Mouse (Mus musculus): Measurements from ENCODE around the gene Ifi27l2a. TPM values are rescaled to one million over a fixed set of nuclear protein-coding genes. Genes with fewer than 3 reads are reported as not detected.

Gene Ifi27l2a
- total and polyA plus RNA-seq, 3 experiments: 1.2 to 9.6 TPM; not detected in 1

DNA sequence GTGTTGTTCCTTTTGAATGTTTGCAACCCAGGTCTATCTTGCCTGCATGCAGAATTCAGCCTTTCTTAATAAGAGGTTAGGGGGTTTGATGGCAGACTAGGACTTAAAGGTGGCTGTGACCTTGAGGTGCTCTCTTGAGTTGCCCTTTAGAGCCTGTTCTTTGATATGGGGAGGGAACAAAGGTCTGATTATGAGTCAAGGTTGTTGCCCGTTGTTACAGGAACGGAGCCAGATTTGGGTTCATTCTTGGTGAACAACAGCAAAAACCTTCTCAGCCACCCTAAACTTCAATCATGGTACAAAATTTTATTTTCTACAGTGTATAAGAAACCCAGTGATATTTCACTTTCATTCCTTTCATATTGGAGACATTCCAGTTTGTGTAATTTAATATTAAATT, 10.1 kb downstream of the Ifi27l2a start:
- H3K4me3 ChIP-seq (ENCODE audit: low read depth, low read length): no peak overlapping the region
- TF ChIP-seq GATA2 (IDR thresholded peaks at IDR 0.05; ENCODE audit: borderline replicate concordance, low read depth, low read length) (no peak), GATA1 (IDR thresholded peaks at IDR 0.05; ENCODE audit: borderline replicate concordance, low read length) (no peak), CTCF (IDR thresholded peaks at IDR 0.05; ENCODE audit: low read depth, low read length) (no peak), TAL1 (conservative IDR thresholded peaks at IDR 0.05; ENCODE audit: low read depth, low read length) (no peak), POLR2AphosphoS5 (IDR thresholded peaks at IDR 0.05; ENCODE audit: insufficient replicate concordance, low read depth, low read length) (no peak)
- H3K36me3 ChIP-seq (replicated peaks): peaks cover 33% of the 10 kb centered on the region
- H3K4me1 ChIP-seq (ENCODE audit: insufficient read depth, low read depth, low read length): peaks cover 45% of the 10 kb centered on the region
- H3K9me3 ChIP-seq (replicated peaks): no peaks in the 10 kb centered on the region
- ATAC-seq (ENCODE audit: extremely low read depth, insufficient number of reproducible peaks, low FRiP score, poor library complexity, severe bottlenecking): no peak
- H3K27me3 ChIP-seq (ENCODE audit: insufficient read depth, low read length): no peaks in the 10 kb centered on the region
- DNase-seq (ENCODE audit: low spot score): no peak

- peaks cover 36% of the 10 kb centered on the region for H3K4me1 ChIP-seq (ENCODE audit: insufficient read depth, low read depth, low read length)
- no peak overlapping the region for H3K4me3 ChIP-seq (ENCODE audit: low read depth, low read length)
- ATAC-seq (ENCODE audit: extremely low read depth, insufficient number of reproducible peaks, low FRiP score, poor library complexity, severe bottlenecking): no peak
- no peak for DNase-seq (ENCODE audit: low spot score)
- H3K27me3 ChIP-seq (ENCODE audit: insufficient read depth, low read length): no peaks in the 10 kb centered on the region
- no peak for TF ChIP-seq POLR2AphosphoS5 (IDR thresholded peaks at IDR 0.05; ENCODE audit: insufficient replicate concordance, low read depth, low read length)
- TF ChIP-seq TAL1 (conservative IDR thresholded peaks at IDR 0.05; ENCODE audit: low read depth, low read length): no peak
- no peak for TF ChIP-seq GATA2 (IDR thresholded peaks at IDR 0.05; ENCODE audit: borderline replicate concordance, low read depth, low read length)
- no peak for TF ChIP-seq GATA1 (IDR thresholded peaks at IDR 0.05; ENCODE audit: borderline replicate concordance, low read length)
- no peak for TF ChIP-seq CTCF (IDR thresholded peaks at IDR 0.05; ENCODE audit: low read depth, low read length)
- peaks cover 22% of the 10 kb centered on the region for H3K36me3 ChIP-seq (replicated peaks)
- peaks cover 2% of the 10 kb centered on the region for H3K9me3 ChIP-seq (replicated peaks)
Measured at GRCm38 (mm10) chr12:103426710-103427109, 16.8 kb downstream of the Ifi27l2a start.

- ATAC-seq (ENCODE audit: extremely low read depth, insufficient number of reproducible peaks, low FRiP score, poor library complexity, severe bottlenecking) (peak; percentile 99), DNase-seq (ENCODE audit: low spot score) (peak; percentile 98)
- Histone ChIP-seq H3K9me3 (replicated peaks) (peaks cover 2% of the 10 kb centered on the region), H3K4me3 (ENCODE audit: low read depth, low read length) (peak within 1 kb of the TSS; percentile 88), H3K36me3 (replicated peaks) (peaks cover 27% of the 10 kb centered on the region), H3K27me3 (ENCODE audit: insufficient read depth, low read length) (no peaks in the 10 kb centered on the region), H3K4me1 (ENCODE audit: insufficient read depth, low read depth, low read length) (peaks cover 41% of the 10 kb centered on the region)
- TF ChIP-seq GATA1 (IDR thresholded peaks at IDR 0.05; ENCODE audit: borderline replicate concordance, low read length): no peak
- no peak for TF ChIP-seq CTCF (IDR thresholded peaks at IDR 0.05; ENCODE audit: low read depth, low read length)
- no peak for TF ChIP-seq GATA2 (IDR thresholded peaks at IDR 0.05; ENCODE audit: borderline replicate concordance, low read depth, low read length)
- TF ChIP-seq POLR2AphosphoS5 (IDR thresholded peaks at IDR 0.05; ENCODE audit: insufficient replicate concordance, low read depth, low read length): no peak
- no peak for TF ChIP-seq TAL1 (conservative IDR thresholded peaks at IDR 0.05; ENCODE audit: low read depth, low read length)
Measured at GRCm38 (mm10) chr12:103425729-103426470, 17.6 kb downstream of the Ifi27l2a start, which contains the start of gene Ddx24. Gene Ddx24 (minus strand): TSS chr12:103425830.

GRCm38 (mm10) chr12:103425016-103425728, 18.3 kb downstream of the Ifi27l2a start:
- peaks cover 39% of the 10 kb centered on the region for H3K4me1 ChIP-seq (ENCODE audit: insufficient read depth, low read depth, low read length)
- H3K36me3 ChIP-seq (replicated peaks): peaks cover 30% of the 10 kb centered on the region
- H3K27me3 ChIP-seq (ENCODE audit: insufficient read depth, low read length): no peaks in the 10 kb centered on the region
- H3K9me3 ChIP-seq (replicated peaks): peaks cover 2% of the 10 kb centered on the region
- H3K4me3 ChIP-seq (ENCODE audit: low read depth, low read length): peak overlapping the region; percentile 88
- TF ChIP-seq GATA2 (IDR thresholded peaks at IDR 0.05; ENCODE audit: borderline replicate concordance, low read depth, low read length): no peak
- TF ChIP-seq CTCF (IDR thresholded peaks at IDR 0.05; ENCODE audit: low read depth, low read length): no peak
- TF ChIP-seq TAL1 (conservative IDR thresholded peaks at IDR 0.05; ENCODE audit: low read depth, low read length): no peak
- TF ChIP-seq GATA1 (IDR thresholded peaks at IDR 0.05; ENCODE audit: borderline replicate concordance, low read length): no peak
- TF ChIP-seq POLR2AphosphoS5 (IDR thresholded peaks at IDR 0.05; ENCODE audit: insufficient replicate concordance, low read depth, low read length): no peak
- peak; percentile 29 for DNase-seq (ENCODE audit: low spot score)
- no peak for ATAC-seq (ENCODE audit: extremely low read depth, insufficient number of reproducible peaks, low FRiP score, poor library complexity, severe bottlenecking)

DNA sequence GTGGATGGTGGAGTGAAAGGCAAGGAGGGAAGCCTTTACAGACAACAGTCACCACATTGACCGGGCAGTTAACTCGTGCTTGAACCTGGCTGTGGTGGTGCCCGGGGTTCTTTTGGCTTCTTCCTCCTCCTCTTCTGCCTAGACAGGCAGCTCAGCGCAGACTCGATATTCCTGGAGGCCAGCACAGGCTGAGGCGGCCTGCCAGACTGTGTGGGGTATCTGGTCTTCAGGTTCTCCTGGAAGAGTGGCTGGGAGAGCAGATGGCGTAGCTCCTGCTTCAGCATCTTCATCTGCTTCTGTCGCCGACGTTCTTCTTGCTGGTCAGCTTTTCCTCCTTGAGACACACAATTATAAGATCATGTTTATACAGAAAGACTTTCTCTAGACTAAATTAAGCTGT, 35.3 kb downstream of the Ifi27l2a start:
- no peaks in the 10 kb centered on the region for H3K9me3 ChIP-seq (replicated peaks)
- TF ChIP-seq GATA1 (IDR thresholded peaks at IDR 0.05; ENCODE audit: borderline replicate concordance, low read length) (no peak), TAL1 (conservative IDR thresholded peaks at IDR 0.05; ENCODE audit: low read depth, low read length) (no peak), POLR2AphosphoS5 (IDR thresholded peaks at IDR 0.05; ENCODE audit: insufficient replicate concordance, low read depth, low read length) (no peak), CTCF (IDR thresholded peaks at IDR 0.05; ENCODE audit: low read depth, low read length) (no peak), GATA2 (IDR thresholded peaks at IDR 0.05; ENCODE audit: borderline replicate concordance, low read depth, low read length) (no peak)
- peaks cover 53% of the 10 kb centered on the region for H3K4me1 ChIP-seq (ENCODE audit: insufficient read depth, low read depth, low read length)
- no peaks in the 10 kb centered on the region for H3K27me3 ChIP-seq (ENCODE audit: insufficient read depth, low read length)
- no peak overlapping the region for H3K4me3 ChIP-seq (ENCODE audit: low read depth, low read length)
- ATAC-seq (ENCODE audit: extremely low read depth, insufficient number of reproducible peaks, low FRiP score, poor library complexity, severe bottlenecking) (no peak), DNase-seq (ENCODE audit: low spot score) (no peak)
- H3K36me3 ChIP-seq (replicated peaks): peaks cover 100% of the 10 kb centered on the region

- Histone ChIP-seq H3K27me3 (ENCODE audit: insufficient read depth, low read length) (no peaks in the 10 kb centered on the region), H3K9me3 (replicated peaks) (no peaks in the 10 kb centered on the region), H3K36me3 (replicated peaks) (peaks cover 100% of the 10 kb centered on the region), H3K4me1 (ENCODE audit: insufficient read depth, low read depth, low read length) (peaks cover 52% of the 10 kb centered on the region), H3K4me3 (ENCODE audit: low read depth, low read length) (no peak within 1 kb of the TSS)
- ATAC-seq (ENCODE audit: extremely low read depth, insufficient number of reproducible peaks, low FRiP score, poor library complexity, severe bottlenecking): no peak
- DNase-seq (ENCODE audit: low spot score): no peak
- no peak for TF ChIP-seq CTCF (IDR thresholded peaks at IDR 0.05; ENCODE audit: low read depth, low read length)
- TF ChIP-seq POLR2AphosphoS5 (IDR thresholded peaks at IDR 0.05; ENCODE audit: insufficient replicate concordance, low read depth, low read length): no peak; the same call in 1 of the 2 replicates
- no peak for TF ChIP-seq TAL1 (conservative IDR thresholded peaks at IDR 0.05; ENCODE audit: low read depth, low read length)
- no peak for TF ChIP-seq GATA1 (IDR thresholded peaks at IDR 0.05; ENCODE audit: borderline replicate concordance, low read length)
- TF ChIP-seq GATA2 (IDR thresholded peaks at IDR 0.05; ENCODE audit: borderline replicate concordance, low read depth, low read length): no peak
Measured at GRCm38 (mm10) chr12:103407720-103408119, 35.8 kb downstream of the Ifi27l2a start, which contains the start of gene 9330161L09Rik. Gene 9330161L09Rik (minus strand): TSS chr12:103407820.

All from G1E (cell line).